Comparison of ENCODE assay signal across 8 mouse cellular contexts in the genomic region with DNA sequence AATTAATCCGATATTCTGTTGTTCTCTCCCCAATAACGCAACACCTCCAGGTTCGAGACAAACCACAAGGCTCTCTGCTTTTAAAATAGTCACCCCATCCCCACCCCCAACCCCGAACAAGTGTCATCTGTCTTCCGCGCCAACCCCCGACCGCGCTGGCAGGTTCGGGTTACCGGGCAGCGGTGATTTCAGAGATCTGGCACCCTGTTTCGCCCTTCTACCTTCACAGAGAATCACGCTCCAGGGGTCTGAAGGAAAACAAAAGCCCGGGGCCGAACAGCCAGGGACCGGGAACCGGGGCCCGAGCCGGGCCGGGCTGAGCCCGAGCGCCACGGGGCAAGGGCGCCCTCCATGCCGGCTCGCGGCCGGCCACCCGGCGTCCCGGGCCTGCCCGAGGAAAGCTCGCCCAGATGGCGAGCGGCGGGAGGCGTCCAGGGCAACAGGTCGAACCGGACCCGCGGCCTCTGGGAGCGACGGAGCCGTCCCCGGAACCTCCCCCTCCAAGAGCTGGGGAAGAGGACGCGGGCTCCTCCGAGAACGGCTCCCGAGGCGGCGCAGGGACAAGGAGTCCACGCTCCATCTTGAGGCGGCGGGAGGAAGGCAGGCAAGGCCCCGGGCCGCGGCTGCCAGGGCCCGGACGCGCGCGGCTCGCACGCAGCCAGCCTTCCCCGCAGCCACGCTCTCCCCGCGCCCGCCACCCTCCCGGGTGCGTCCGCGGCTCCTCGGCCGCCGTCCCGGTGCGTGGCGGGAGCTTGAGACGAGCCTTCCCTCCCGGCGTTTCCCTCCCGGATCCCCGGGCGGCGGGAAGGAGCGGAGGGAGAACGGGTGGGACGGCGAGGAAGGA. TPM values are rescaled to one million over a fixed set of nuclear protein-coding genes. Genes with fewer than 3 reads are reported as not detected.
DNase-seq lines count a peak whose midpoint lies in the region.

No protein-coding gene starts in this region.

- peak overlapping the region; percentile 100 for H3K27ac ChIP-seq in forebrain, embryonic 10.5 days

- H3K4me3 ChIP-seq in forebrain, embryonic 10.5 days: peak overlapping the region; percentile 99

- H3K9me3 ChIP-seq in forebrain, embryonic 10.5 days: no peaks in the 10 kb centered on the region

- H3K4me1 ChIP-seq in forebrain, embryonic 10.5 days: peaks cover 37% of the 10 kb centered on the region

- under 1% methylated on average over 88 of the region's 92 CpGs for WGBS in forebrain, embryonic 10.5 days

- DNase-seq in NIH3T3 (ENCODE audit: low read depth): peak; percentile 67
- DNase-seq in c-Kit-negative CD71-positive TER-119-positive erythroid progenitor cells, embryonic 14.5 days (ENCODE audit: low read depth, low spot score): peak; percentile 22
- peak; percentile 70 for DNase-seq in forebrain, embryonic 10.5 days (ENCODE audit: extremely low spot score, low spot score)
- DNase-seq in heart, postnatal 10 days: peak; percentile 70 to 76
- DNase-seq in layer of hippocampus, adult 9-11 months: peak; percentile 32
- peak; percentile 71 for DNase-seq in lung, postnatal 4 days
- peak; percentile 66 for DNase-seq in right cerebral cortex, postnatal 25 days
- peak; percentile 57 to 66 for DNase-seq in urinary bladder, postnatal 36 days (ENCODE audit: low spot score in 2 of 2)

- H3K27me3 ChIP-seq in forebrain, embryonic 10.5 days (ENCODE audit: poor library complexity, severe bottlenecking): no peaks in the 10 kb centered on the region

- intact Hi-C loops in heart, postnatal 10 days (cut with DNase I): loop anchor here (1.0 to 5.0 kb wide), 4 partner anchors 15 to 56 kb away; no protein-coding TSS in a partner anchor

- peaks cover 2% of the 10 kb centered on the region for H3K36me3 ChIP-seq in forebrain, embryonic 10.5 days (replicated peaks)

RNA-seq across cellular contexts. Expression of gene Clip1, which starts 0.8 kb away (rescaled TPM):
- polyA plus RNA-seq in forebrain, embryonic 10.5 days (2016; fragmentation: Nextera tagmentation; extraction: Ambion mirVana): 55.6 and 55.8 TPM in 2 replicates
- total RNA-seq in heart, postnatal 10 days (2021): 100 to 1,000 TPM; 135 to 144 TPM

RNA-seq across cellular contexts. Expression of gene Zcchc8, which starts 37.3 kb away (rescaled TPM):
- 90.6 and 92.2 TPM in 2 replicates for polyA plus RNA-seq in forebrain, embryonic 10.5 days (2016; fragmentation: Nextera tagmentation; extraction: Ambion mirVana)
- total RNA-seq in heart, postnatal 10 days (2021): 10 to 100 TPM; 39.4 to 49.5 TPM

Comparison
In these comparisons a context has a peak if more than half of its experiments do, and no peak if none do; other contexts are left out.
1. Peak in every context shown above with its lines: DNase-seq, H3K4me3 ChIP-seq and H3K27ac ChIP-seq.
2. DNase-seq: peak in every context shown above with its lines; median percentile 73 in heart, postnatal 10 days; 71 in lung, postnatal 4 days; 70 in forebrain, embryonic 10.5 days; 67 in NIH3T3; 66 in right cerebral cortex, postnatal 25 days; 62 in urinary bladder, postnatal 36 days; 32 in layer of hippocampus, adult 9-11 months; 22 in c-Kit-negative CD71-positive TER-119-positive erythroid progenitor cells, embryonic 14.5 days.